Mouse (Mus musculus): ENCODE measurements at regions not wholly inside any gene's neighbourhood (a gene's known extent, or its start where the extent isn't known, plus 50 kb on each side); places are given as distances from the start of the nearest gene placed in this dataset.

GRCm38 (mm10) chr6:84325384-84326114 lies 268.2 kb downstream of the Cyp26b1 start:
- Histone ChIP-seq H3K27me3 (no peaks in the 10 kb centered on the region), H3K27ac (no peak overlapping the region), H3K9me3 (no peaks in the 10 kb centered on the region), H3K4me1 (no peaks in the 10 kb centered on the region), H3K4me2 (no peak overlapping the region), H3K36me3 (replicated peaks) (no peaks in the 10 kb centered on the region), H3K4me3 (replicated peaks) (no peak overlapping the region), H3K9ac (no peak overlapping the region)
- ATAC-seq (ENCODE audit: low FRiP score) = no peak
- WGBS = 78% methylated on average over 5 of the region's 5 CpGs

- Histone ChIP-seq H3K4me1 (no peaks in the 10 kb centered on the region), H3K4me2 (no peak overlapping the region), H3K27me3 (no peaks in the 10 kb centered on the region), H3K4me3 (replicated peaks) (no peak overlapping the region), H3K36me3 (replicated peaks) (no peaks in the 10 kb centered on the region), H3K9me3 (no peaks in the 10 kb centered on the region), H3K9ac (no peak overlapping the region), H3K27ac (no peak overlapping the region)
- WGBS = 87% methylated on average over 4 of the region's 4 CpGs
- ATAC-seq (ENCODE audit: low FRiP score) = no peak
Measured at GRCm38 (mm10) chr6:84324185-84324584, 269.5 kb downstream of the Cyp26b1 start.

- H3K4me3 ChIP-seq (replicated peaks) = no peak overlapping the region
- ATAC-seq (ENCODE audit: low FRiP score) = no peak
- WGBS = 91% methylated on average over 4 of the region's 4 CpGs
- H3K27ac ChIP-seq = no peak overlapping the region
- H3K36me3 ChIP-seq (replicated peaks) = no peaks in the 10 kb centered on the region
- no peak overlapping the region for H3K4me2 ChIP-seq
- H3K9me3 ChIP-seq = no peaks in the 10 kb centered on the region
- H3K4me1 ChIP-seq = no peaks in the 10 kb centered on the region; the same call in 1 of the 2 replicates
- H3K9ac ChIP-seq = no peak overlapping the region
- H3K27me3 ChIP-seq = no peaks in the 10 kb centered on the region
Measured at GRCm38 (mm10) chr6:84322528-84322927, 271.2 kb downstream of the Cyp26b1 start.

GRCm38 (mm10) chr6:84320586-84320985 lies 273.1 kb downstream of the Cyp26b1 start:
- H3K36me3 ChIP-seq (replicated peaks) = no peaks in the 10 kb centered on the region
- no peak for ATAC-seq (ENCODE audit: low FRiP score)
- 74% methylated on average over 1 of the region's 1 CpGs for WGBS
- no peaks in the 10 kb centered on the region; the same call in 1 of the 2 replicates for H3K4me1 ChIP-seq
- no peak overlapping the region for H3K4me3 ChIP-seq (replicated peaks)
- H3K27ac ChIP-seq = no peak overlapping the region
- no peak overlapping the region for H3K4me2 ChIP-seq
- no peaks in the 10 kb centered on the region for H3K9me3 ChIP-seq
- no peaks in the 10 kb centered on the region for H3K27me3 ChIP-seq
- H3K9ac ChIP-seq = no peak overlapping the region

GRCm38 (mm10) chr6:84318774-84319173 lies 274.9 kb downstream of the Cyp26b1 start:
- no peak overlapping the region for H3K4me3 ChIP-seq (replicated peaks)
- no peak overlapping the region for H3K9ac ChIP-seq
- H3K27me3 ChIP-seq = no peaks in the 10 kb centered on the region
- H3K36me3 ChIP-seq (replicated peaks) = no peaks in the 10 kb centered on the region
- no peak overlapping the region for H3K4me2 ChIP-seq
- 54% methylated on average over 4 of the region's 4 CpGs for WGBS
- H3K4me1 ChIP-seq = peaks cover 4% of the 10 kb centered on the region
- H3K9me3 ChIP-seq = no peaks in the 10 kb centered on the region
- ATAC-seq (ENCODE audit: low FRiP score) = 0 out of 2 replicates have a peak, but pooled peaks have one; percentile 20
- H3K27ac ChIP-seq = no peak overlapping the region

- Histone ChIP-seq H3K4me2 (no peak overlapping the region), H3K4me1 (peaks cover 10% of the 10 kb centered on the region), H3K9ac (no peak overlapping the region), H3K36me3 (replicated peaks) (no peaks in the 10 kb centered on the region), H3K4me3 (replicated peaks) (no peak overlapping the region), H3K27me3 (peaks cover 7% of the 10 kb centered on the region; the same call in 1 of the 2 replicates), H3K27ac (no peak overlapping the region), H3K9me3 (no peaks in the 10 kb centered on the region)
- ATAC-seq (ENCODE audit: low FRiP score) = no peak
- WGBS = 88% methylated on average over 1 of the region's 1 CpGs
Measured at GRCm38 (mm10) chr6:84317026-84317425, 276.7 kb downstream of the Cyp26b1 start.

- Histone ChIP-seq H3K4me1 (peaks cover 10% of the 10 kb centered on the region), H3K9ac (no peak overlapping the region), H3K27ac (no peak overlapping the region), H3K9me3 (no peaks in the 10 kb centered on the region), H3K4me3 (replicated peaks) (no peak overlapping the region), H3K4me2 (no peak overlapping the region), H3K36me3 (replicated peaks) (no peaks in the 10 kb centered on the region), H3K27me3 (peaks cover 7% of the 10 kb centered on the region; the same call in 1 of the 2 replicates)
- no peak for ATAC-seq (ENCODE audit: low FRiP score)
- WGBS = 81% methylated on average over 8 of the region's 8 CpGs
Measured at GRCm38 (mm10) chr6:84315175-84315912, 278.4 kb downstream of the Cyp26b1 start.

GRCm38 (mm10) chr6:84313797-84314196 lies 279.9 kb downstream of the Cyp26b1 start:
- H3K9ac ChIP-seq = no peak overlapping the region
- H3K4me3 ChIP-seq (replicated peaks) = no peak overlapping the region
- no peak overlapping the region for H3K27ac ChIP-seq
- H3K27me3 ChIP-seq = peaks cover 7% of the 10 kb centered on the region; the same call in 1 of the 2 replicates
- H3K4me2 ChIP-seq = no peak overlapping the region
- peaks cover 10% of the 10 kb centered on the region for H3K4me1 ChIP-seq
- 24% methylated on average over 4 of the region's 4 CpGs for WGBS
- ATAC-seq (ENCODE audit: low FRiP score) = no peak
- H3K36me3 ChIP-seq (replicated peaks) = no peaks in the 10 kb centered on the region
- H3K9me3 ChIP-seq = no peaks in the 10 kb centered on the region

- Histone ChIP-seq H3K9ac (no peak overlapping the region), H3K36me3 (replicated peaks) (no peaks in the 10 kb centered on the region), H3K27ac (no peak overlapping the region), H3K4me3 (replicated peaks) (no peak overlapping the region), H3K4me1 (peaks cover 10% of the 10 kb centered on the region), H3K9me3 (no peaks in the 10 kb centered on the region), H3K27me3 (peaks cover 7% of the 10 kb centered on the region; the same call in 1 of the 2 replicates), H3K4me2 (no peak overlapping the region)
- no peak for ATAC-seq (ENCODE audit: low FRiP score)
- 83% methylated on average over 9 of the region's 9 CpGs for WGBS
Measured at GRCm38 (mm10) chr6:84310635-84311241, 283.0 kb downstream of the Cyp26b1 start.

GRCm38 (mm10) chr6:84307556-84307955 lies 286.2 kb downstream of the Cyp26b1 start:
- no peaks in the 10 kb centered on the region for H3K4me1 ChIP-seq
- no peaks in the 10 kb centered on the region for H3K36me3 ChIP-seq (replicated peaks)
- no peak overlapping the region for H3K9ac ChIP-seq
- H3K9me3 ChIP-seq = no peaks in the 10 kb centered on the region
- no peak for ATAC-seq (ENCODE audit: low FRiP score)
- peaks cover 5% of the 10 kb centered on the region; the same call in 1 of the 2 replicates for H3K27me3 ChIP-seq
- H3K27ac ChIP-seq = no peak overlapping the region
- no peak overlapping the region for H3K4me3 ChIP-seq (replicated peaks)
- H3K4me2 ChIP-seq = no peak overlapping the region
- WGBS = 88% methylated on average over 3 of the region's 3 CpGs

GRCm38 (mm10) chr6:84306585-84306984 lies 287.1 kb downstream of the Cyp26b1 start:
- no peaks in the 10 kb centered on the region for H3K4me1 ChIP-seq
- ATAC-seq (ENCODE audit: low FRiP score) = no peak
- H3K4me2 ChIP-seq = no peak overlapping the region
- H3K36me3 ChIP-seq (replicated peaks) = no peaks in the 10 kb centered on the region
- WGBS = 88% methylated on average over 13 of the region's 13 CpGs
- H3K27me3 ChIP-seq = no peaks in the 10 kb centered on the region
- no peak overlapping the region for H3K9ac ChIP-seq
- H3K9me3 ChIP-seq = no peaks in the 10 kb centered on the region
- H3K27ac ChIP-seq = no peak overlapping the region
- H3K4me3 ChIP-seq (replicated peaks) = no peak overlapping the region

GRCm38 (mm10) chr6:84305093-84305492 lies 288.6 kb downstream of the Cyp26b1 start:
- H3K9ac ChIP-seq = no peak overlapping the region

More at GRCm38 (mm10) chr6:84305093-84305492, 288.6 kb downstream of the Cyp26b1 start:
- H3K9me3 ChIP-seq = no peaks in the 10 kb centered on the region
- WGBS = 85% methylated on average over 3 of the region's 3 CpGs
- no peaks in the 10 kb centered on the region for H3K4me1 ChIP-seq
- no peaks in the 10 kb centered on the region for H3K36me3 ChIP-seq (replicated peaks)
- H3K27ac ChIP-seq = no peak overlapping the region
- ATAC-seq (ENCODE audit: low FRiP score) = no peak
- no peak overlapping the region for H3K4me2 ChIP-seq
- H3K4me3 ChIP-seq (replicated peaks) = no peak overlapping the region
- H3K27me3 ChIP-seq = no peaks in the 10 kb centered on the region
